Mouse (Mus musculus): Measurements from ENCODE around the gene Exosc10.

The Exosc10 gene

DNA sequence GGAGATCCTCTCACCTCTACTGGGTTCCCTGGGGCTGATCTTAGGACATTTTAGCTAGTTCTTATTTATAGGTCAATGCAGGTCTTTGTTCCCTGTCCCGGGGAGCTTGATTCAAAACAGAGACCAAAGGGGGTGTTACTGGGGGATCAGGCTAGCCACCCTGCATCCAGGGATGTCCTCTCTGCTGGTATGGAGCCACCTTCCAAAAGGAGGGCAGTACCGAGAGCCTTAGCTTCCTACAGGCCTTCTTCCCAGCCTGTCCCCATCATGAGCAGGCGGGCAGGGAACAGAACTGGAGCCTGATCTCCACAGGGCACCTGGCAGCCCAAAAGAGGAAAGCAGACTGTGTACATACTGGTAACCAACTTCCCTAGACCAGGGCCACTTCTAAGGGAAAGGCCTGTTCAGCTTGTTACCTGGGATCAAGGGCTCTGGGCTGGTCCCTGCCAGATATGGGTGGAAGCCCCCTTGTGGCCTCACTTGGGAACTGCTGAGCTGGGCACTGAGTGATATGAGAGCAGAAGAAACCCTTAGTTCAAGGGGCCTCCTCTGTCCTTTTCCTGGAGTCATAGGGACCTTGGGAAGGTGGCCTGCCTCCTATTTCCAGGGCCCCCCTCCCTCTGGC, 46.4 kb downstream of the Exosc10 start:
- DNase-seq (ENCODE audit: low read depth, low spot score), result peak; percentile 65

DNA sequence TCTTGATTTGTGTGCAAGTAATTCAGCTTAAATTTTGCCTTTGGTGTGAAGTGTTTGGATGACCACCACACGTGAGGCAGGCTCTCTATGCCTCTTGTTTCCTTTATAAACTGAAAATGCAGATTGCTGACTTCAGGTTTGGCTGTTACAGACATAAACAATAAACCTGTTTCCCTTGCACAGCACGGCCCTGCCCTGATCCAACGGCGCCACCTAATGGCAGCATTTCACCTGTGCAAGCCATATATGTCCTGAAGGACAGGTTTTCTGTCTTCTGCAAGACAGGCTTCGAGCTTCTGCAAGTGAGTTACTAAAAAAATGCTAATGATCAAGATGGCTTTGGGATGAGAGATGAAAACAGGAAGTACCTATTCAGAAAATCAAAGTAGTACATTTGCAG, 49.5 kb downstream of the Exosc10 start:
- DNase-seq (ENCODE audit: low read depth, low spot score), result peak; percentile 85

DNA sequence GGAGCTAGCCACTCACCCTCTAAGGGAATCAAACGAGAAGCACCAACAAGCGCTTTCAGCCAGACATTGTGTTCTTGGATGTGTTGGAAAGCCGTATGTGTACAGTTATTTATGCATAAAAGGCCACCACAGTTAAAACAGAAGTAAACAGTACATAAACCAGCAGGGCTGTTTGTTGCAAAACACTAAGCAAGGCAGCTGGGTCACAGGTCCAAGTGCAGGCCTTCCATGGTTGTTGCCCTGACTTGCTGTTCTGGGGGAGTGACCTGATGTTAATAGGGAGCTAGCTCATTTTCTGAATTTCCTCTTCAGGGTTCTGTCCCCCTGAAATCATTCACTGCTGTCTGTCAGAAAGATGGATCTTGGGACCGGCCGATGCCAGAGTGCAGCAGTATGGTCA, 51.6 kb downstream of the Exosc10 start:
- DNase-seq (ENCODE audit: low read depth, low spot score), result no peak

DNA sequence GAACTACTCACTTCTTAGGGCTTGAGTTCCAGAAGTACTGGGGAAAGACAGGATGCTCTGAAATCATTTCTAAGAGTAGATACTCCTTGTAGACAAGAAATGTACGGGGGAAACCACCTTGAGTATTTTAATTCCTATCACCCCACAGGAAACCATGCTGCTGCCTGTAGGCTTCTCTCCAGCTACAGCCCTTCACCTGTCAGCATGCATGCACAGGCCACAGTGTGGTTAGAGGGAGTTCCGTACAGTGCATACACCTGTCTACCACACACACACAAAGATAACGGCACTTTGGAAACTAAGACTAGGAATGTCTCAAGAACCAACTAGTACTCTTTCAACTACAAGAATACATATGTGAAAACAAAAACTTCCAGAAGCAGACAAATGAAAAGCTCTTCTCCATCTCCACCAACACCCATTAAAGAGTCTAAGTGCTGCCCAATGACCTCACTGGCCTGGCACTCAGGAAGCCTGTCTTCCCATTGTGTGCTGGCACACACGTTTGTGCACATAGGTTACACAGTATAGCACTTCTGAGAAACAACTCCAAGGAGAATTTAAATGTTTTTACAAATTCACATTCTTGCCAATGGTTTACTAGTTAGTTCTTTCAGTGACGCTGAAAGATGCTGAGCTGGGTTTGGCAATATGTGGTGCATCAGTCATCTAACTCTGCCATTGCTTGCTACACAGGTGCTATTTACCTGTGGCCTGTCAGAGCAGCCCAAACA, 52.6 kb downstream of the Exosc10 start:
- DNase-seq (ENCODE audit: low read depth, low spot score), result no peak

DNA sequence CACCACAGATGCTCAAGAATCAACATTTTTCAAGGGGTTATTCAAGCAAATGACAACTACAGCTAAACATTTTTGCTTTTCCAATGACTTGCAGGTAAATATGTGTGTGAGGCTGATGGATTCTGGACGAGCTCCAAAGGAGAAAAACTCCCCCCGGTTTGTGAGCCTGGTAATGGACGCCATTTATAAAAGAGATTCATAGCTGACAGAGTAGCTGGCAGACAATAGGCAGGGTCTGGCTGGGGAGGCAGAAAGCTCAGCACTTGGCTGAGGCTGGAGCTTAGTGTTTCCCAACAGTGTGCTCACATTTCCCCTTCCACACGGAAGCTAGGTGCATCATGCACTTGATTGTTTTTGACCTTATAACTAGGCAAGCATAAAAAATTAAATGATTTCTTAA, 54.3 kb downstream of the Exosc10 start:
- no peak for DNase-seq (ENCODE audit: low read depth, low spot score)

DNA sequence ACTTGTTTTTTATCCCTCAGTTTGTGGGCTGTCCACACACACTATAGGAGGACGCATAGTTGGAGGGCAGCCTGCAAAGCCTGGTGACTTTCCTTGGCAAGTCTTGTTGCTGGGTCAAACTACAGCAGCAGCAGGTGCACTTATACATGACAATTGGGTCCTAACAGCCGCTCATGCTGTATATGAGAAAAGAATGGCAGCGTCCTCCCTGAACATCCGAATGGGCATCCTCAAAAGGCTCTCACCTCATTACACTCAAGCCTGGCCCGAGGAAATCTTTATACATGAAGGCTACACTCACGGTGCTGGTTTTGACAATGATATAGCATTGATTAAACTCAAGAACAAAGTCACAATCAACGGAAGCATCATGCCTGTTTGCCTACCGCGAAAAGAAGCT, 55.5 kb downstream of the Exosc10 start:
- DNase-seq (ENCODE audit: low read depth, low spot score), result no peak

DNA sequence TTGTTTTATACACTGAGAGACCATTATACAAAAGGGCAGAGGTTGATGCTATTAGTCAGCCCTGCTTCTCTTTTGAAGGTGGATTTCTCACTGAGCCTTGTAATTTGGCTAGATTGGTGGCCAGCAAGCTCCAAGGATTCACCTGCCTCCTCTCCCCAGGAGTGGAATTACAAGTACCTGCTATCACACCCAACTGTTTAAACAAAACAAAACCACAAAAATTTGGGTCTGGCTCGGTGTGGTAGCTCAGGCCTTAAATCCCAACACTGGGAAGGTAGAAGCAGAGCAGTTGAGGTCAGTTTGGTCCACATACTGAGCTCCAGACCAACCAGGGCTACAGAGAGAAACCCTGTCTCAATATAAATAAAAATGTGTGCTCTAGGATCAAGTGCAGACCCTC, 61.6 kb downstream of the Exosc10 start:
- DNase-seq (ENCODE audit: low read depth, low spot score), result no peak

DNA sequence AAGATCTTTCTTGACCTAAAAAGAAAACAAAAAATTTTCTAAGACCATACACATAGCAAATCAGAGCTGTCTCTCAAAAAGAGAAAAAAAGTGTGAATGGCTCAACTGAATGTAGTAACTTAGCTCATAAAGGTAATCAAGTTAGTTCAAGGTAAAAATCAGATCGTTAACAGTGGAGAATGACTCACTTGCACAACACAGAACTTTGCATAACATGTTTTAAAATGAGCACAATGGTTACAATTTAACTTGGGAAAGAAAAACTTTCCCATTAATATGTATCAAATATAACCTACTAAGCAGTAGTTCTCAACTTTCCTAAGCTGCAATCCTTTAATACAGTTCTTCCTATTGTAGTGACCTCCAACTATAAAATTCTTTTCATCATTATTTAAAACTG, 62.5 kb downstream of the Exosc10 start:
- DNase-seq (ENCODE audit: low read depth, low spot score), result no peak

DNA sequence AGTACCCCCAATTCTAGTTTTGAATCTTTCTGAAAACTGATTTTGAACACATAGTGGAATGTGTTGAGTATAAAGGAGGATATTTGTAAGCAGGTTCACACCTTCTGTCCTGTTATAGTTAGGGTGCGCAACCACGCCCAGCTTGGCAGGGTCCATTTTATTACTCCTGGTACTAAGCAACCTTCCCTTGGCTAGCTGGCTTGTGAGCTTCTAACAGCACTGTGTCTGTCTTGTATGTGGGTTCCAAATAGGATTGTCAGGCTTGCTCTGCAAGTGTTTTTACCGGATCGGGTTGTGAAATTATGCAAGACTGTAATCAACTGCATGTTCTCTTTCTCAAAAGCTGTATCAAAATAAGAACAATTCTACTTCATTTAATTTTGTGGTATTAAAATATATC, 64.3 kb downstream of the Exosc10 start:
- DNase-seq (ENCODE audit: low read depth, low spot score), result no peak

DNA sequence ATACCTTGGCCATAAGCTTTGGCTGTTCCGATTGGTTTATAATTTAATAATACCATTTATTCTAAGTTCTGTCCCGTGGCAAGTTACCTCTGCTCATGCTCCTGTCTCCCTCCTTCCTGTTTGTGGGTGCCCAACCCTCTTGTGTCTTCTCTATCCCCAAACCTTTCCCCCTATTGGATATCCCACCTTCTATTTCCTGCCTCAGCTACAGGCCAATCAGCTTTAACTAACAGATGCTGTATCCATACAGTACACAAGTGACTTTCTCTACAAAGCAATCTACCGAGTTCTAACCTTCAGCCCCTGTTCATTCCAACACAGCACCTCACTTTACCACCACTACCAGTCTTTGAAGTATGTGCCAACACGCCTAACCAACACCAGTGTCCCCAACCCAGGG, 65.4 kb downstream of the Exosc10 start:
- DNase-seq (ENCODE audit: low read depth, low spot score), result no peak

DNA sequence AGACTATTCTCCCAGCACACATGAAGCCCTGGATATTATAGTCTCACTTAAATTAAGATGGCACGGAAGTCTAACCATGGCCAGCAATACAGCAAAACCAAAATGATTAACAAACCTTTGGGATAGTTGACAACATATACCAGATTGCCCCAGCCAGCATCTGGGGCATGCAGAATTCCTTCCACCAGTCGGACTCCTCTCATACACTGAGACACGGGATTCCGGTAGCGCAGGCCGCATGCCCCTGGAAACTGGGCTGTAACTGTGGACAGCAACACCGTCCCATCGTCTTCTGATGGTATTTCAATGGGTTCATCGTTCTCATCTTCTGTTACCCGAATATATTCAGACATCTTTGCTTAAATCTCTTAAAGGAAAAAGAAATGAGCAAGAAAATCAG, 66.8 kb downstream of the Exosc10 start:
- DNase-seq (ENCODE audit: low read depth, low spot score), result no peak

DNA sequence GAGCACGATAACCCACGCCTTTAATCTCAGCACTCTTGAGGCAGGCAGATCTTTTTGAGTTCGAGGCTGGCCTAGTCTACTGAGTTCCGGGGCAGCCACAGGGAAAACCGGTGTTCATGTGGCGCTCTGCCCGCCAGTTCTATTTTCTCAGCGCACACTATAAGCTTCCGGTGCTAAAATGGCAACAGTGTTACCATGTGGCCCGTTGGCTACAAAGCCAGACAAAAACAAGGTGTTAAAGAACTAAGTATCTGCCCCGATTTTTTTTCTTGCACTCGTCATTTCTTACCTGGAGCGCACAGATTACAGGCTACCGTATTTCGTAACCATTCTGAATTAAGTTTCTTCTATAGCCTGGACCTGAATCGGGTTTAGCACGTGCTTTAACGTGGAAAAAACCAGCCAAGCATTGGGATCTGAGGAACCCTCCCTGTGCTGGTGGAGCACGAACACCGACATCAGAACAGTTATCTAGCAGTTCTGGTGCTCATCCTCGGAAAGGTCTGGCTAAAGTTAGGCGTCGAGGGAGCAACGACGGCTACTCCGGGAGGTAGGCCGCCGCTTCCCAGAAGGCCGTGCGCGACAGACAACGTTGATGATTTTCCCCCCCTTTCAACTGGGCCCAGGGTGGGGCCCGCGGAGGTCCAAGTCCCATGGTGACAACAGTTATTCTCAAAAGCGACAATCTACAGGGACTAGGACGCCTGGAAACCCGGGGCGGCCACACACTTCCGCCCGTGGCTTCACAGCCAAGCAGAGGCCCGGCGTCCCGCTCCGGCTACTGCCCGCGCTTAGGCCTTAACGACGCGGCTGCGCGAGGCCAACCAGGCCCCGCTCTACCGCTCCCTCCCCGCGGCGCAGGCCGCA, 67.8 kb downstream of the Exosc10 start:
- DNase-seq (ENCODE audit: low read depth, low spot score), result peak; percentile 72

DNA sequence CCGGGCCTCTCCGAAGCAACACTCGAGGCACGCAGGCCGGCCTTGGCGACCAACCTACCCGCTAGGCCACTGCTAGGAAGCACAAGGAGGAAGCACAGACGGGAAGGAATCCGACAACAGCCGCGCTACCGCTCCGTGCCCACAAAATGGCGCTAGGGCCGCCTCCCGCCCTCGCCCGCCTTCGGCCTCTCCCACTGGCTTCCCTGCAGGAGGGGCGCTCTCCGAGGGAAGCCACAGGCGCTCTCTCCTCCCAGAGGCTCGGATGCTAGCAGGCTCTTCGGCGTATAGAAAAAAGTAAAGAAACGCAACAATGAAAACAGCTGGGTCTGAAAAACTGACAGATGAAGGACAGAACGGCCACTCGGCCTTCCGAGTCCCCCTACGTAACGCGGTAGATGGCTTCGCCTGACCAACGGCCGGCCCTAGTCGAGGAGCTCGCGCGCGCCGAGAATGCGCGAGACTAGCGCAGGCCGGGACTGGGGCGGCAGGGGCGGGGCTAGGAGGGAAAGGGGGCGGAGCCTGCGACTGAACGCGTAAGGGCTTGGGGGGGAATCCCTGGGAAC, 68.5 kb downstream of the Exosc10 start, which contains the start of gene Tardbp:
Gene Tardbp, minus strand, starts transcription at position 397 of the 563 bp plus-strand sequence.
- peak; percentile 97 for DNase-seq (ENCODE audit: low read depth, low spot score)

DNA sequence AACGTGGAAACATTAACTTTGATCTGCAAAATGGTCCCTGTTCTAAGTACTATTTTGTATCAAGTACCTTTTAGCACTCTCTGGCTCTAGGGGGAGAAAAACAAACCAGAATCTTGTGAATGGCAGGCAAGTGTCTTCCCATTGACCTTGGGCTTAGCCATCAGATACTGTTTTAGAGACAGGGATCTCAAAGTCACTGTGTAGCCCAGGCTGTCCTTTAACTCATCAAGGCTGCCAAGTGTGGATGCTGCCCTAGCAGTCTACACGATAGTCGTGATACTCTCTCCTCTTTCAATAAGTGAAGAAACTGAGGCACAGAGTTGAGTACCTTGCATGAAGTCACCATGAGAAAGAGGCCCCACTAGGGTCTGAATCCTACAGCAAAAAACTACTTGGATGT, 69.0 kb downstream of the Exosc10 start:
- DNase-seq (ENCODE audit: low read depth, low spot score), result no peak

Data from brain, adult 2 months (tissue).